Mouse (Mus musculus): ENCODE measurements around the gene Lrrc30. TPM values are rescaled to one million over a fixed set of nuclear protein-coding genes. Genes with fewer than 3 reads are reported as not detected.

Gene Lrrc30
- total RNA-seq, 4 experiments from 2014 or later = 76.4 to 182 (median 94.4) TPM

GRCm38 (mm10) chr17:67583422-67583821 is 49.1 kb downstream of the Lrrc30 start:
- DNase-seq (ENCODE audit: low spot score in 2 of 2) = no peak

DNA sequence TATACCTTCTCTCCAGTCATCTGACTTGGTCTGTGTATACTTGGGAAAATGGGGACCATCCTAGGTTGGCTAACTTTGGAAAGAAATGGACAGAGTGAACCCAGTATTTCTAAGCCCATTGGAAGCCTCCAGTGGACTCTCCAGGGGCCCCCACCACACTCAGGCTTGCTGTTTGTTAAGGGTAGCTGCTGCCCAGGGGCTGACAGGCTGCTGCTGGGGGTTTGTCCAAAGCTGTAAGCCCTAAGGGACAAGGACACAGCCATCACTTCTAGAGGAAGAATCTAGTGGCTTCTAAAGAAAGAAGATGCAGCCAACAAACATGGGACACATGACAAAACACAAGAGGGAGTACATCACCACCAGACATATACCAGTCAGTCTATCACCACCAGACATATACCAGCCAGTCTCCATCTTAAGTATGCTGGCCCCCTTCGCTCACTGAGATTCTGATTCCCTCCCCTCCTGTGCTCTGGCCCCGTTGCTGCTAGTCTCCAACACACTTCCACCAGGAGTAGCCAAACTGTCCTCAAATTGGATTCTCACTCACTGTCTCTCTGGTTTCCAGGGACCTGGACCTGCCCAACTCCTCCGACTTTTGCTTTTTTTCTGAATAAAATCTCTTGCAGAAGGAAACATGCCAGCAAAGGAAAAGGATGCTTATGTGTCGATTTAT is 49.7 kb downstream of the Lrrc30 start:
- no peak for DNase-seq (ENCODE audit: low spot score in 2 of 2)

DNA sequence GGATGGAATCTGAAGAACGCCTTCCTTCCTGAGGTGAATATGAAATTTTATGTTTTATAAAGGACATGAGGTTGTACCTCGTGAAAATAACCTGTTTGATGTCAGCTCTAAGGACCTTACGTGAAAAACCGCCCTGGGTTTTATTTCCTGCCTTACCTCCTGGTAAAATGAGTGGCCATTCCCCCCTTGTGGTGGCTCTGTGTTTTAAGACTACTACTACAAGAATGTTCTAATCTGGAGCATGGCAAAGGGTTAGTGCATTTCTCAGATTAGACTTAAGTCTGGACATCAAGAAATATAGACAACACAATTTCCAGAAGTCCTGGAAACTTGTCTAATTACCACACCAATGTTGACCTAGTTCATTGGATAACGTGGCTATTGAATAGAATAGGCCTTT is 50.7 kb downstream of the Lrrc30 start:
- no peak for DNase-seq (ENCODE audit: low spot score in 2 of 2)

Other genes starting within 250 kb of the Lrrc30 start
- gene Lama1, start 64.5 kb upstream of the Lrrc30 start, total RNA-seq (2022) = under 1 TPM; 0.05 to 0.38 (median 0.06) TPM

Data from gastrocnemius, adult 8-10 months (tissue).